Mouse (Mus musculus) cortical plate, adult 2 months (tissue): Measurements from ENCODE around the gene Enthd1.

ENCODE experiments used
- CTCF ChIP-seq: fragments of 200-500 bp; IDR thresholded peaks from 2 replicates; pipeline ENCODE4 v1.5.1; 2011; ENCODE audit warnings: mild to moderate bottlenecking, control low read depth, low read length; ENCODE audit not compliant: insufficient read depth; ENCODE audit errors: extremely low read depth
- POLR2A ChIP-seq: fragments of 200-500 bp; IDR thresholded peaks from 2 replicates; pipeline ENCODE4 v1.6.1; 2011; ENCODE audit warnings: mild to moderate bottlenecking, low read length, control low read depth; ENCODE audit not compliant: insufficient read depth; ENCODE audit errors: extremely low read depth

DNA sequence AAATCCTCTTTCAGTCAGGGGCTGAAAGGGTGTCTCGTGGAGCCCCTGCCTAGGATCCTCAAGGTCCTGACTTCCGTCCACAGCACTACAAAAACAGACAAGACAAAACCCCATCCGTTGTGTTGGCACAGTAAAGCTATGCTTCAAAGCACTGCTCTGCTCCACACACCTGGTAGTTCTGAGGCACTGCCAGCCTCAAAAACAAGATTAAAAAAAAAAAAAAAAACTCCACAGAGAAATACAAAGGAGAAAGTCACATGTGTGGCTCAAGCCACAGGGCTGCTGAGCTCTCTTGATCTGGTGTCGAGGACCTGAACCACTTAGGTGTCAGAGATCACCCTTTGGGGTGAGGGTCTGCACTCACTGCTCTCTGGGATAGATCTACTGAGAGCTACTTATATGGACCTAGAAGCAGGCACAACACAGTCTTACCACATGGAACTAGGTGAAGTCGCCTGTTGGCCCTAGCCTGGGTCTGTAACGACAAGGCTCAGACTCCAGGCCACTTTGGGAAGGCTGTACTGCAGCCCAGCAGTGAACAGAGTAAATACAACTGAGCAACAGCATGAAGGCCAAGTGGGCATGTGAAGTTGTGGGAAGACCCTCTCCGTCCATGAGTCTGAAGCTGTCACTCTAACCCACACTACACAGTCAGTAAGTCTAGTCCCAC lies 26.1 kb downstream of the Enthd1 start:
- TF ChIP-seq CTCF: no peak
- no peak for TF ChIP-seq POLR2A
